14 mouse cellular contexts compared by ENCODE assay signal in genomic region chr17:27130246-27130645, GRCm38 (mm10). TPM values are rescaled to one million over a fixed set of nuclear protein-coding genes. Genes with fewer than 3 reads are reported as not detected.
DNase-seq lines count a peak whose midpoint lies in the region; ATAC-seq lines count a peak whose summit lies in the region.
"Had no signal": no experiment of that assay in that cellular context is flagged by ENCODE, and none has a peak within 500 bp of the region (broad histone marks: within the 10 kb centered on the region; RNA-seq: fewer than 3 reads in every experiment).

No protein-coding gene starts in this region.

- ATAC-seq in liver, embryonic 11.5 days (replicated peaks; ENCODE audit: low FRiP score): no peak
- no peak for ATAC-seq in hindbrain, embryonic 16.5 days
- ATAC-seq in midbrain, embryonic 12.5 days (ENCODE audit: low FRiP score, low read depth): no peak
- ATAC-seq: forebrain, embryonic 15.5 days had no signal

- no peak for DNase-seq in liver, embryonic 11.5 days (ENCODE audit: low spot score)
- DNase-seq in liver: no peak
- DNase-seq in thymus, postnatal 10 days (ENCODE audit: low spot score in 2 of 2): peak; percentile 62 to 71
- DNase-seq in gastrocnemius, postnatal 25 days: no peak
- DNase-seq in cerebellum, postnatal 10 days: no peak
- DNase-seq in gastrocnemius, adult 18-20 months (ENCODE audit: low spot score): no peak
- DNase-seq: adrenal gland, postnatal 10 days; kidney, postnatal 14 days had no signal

- H3K36me3 ChIP-seq in liver, embryonic 11.5 days (ENCODE audit: control insufficient read depth, insufficient read depth, low read length): peaks cover 6% of the 10 kb centered on the region
- no peaks in the 10 kb centered on the region for H3K36me3 ChIP-seq in hindbrain, embryonic 16.5 days (ENCODE audit: control insufficient read depth, insufficient read depth, low read length)
- peaks cover 10% of the 10 kb centered on the region; the same call in 1 of the 2 replicates for H3K36me3 ChIP-seq in midbrain, embryonic 12.5 days
- H3K36me3 ChIP-seq: forebrain, embryonic 15.5 days had no signal

- no peak overlapping the region for H3K27ac ChIP-seq in liver, embryonic 11.5 days (ENCODE audit: low read depth, low read length)
- 0 out of 2 replicates have a peak overlapping the region, but pooled peaks have one; percentile 21 for H3K27ac ChIP-seq in hindbrain, embryonic 16.5 days (ENCODE audit: low read depth, low read length)
- H3K27ac ChIP-seq in midbrain, embryonic 12.5 days (replicated peaks): peak overlapping the region; percentile 68
- H3K27ac ChIP-seq: forebrain, embryonic 15.5 days; liver, embryonic 14.5 days had no signal

- no peaks in the 10 kb centered on the region for H3K9me3 ChIP-seq in liver, embryonic 11.5 days (ENCODE audit: control insufficient read depth, low read length)
- no peaks in the 10 kb centered on the region for H3K9me3 ChIP-seq in hindbrain, embryonic 16.5 days (ENCODE audit: control insufficient read depth, low read length)
- no peaks in the 10 kb centered on the region for H3K9me3 ChIP-seq in midbrain, embryonic 12.5 days
- H3K9me3 ChIP-seq: forebrain, embryonic 15.5 days had no signal

- 0 out of 2 replicates have a peak overlapping the region, but pooled peaks have one; percentile 12 for H3K4me2 ChIP-seq in liver, embryonic 11.5 days
- H3K4me2 ChIP-seq in hindbrain, embryonic 16.5 days (ENCODE audit: low read length): no peak overlapping the region
- no peak overlapping the region for H3K4me2 ChIP-seq in midbrain, embryonic 12.5 days (replicated peaks)
- H3K4me2 ChIP-seq: forebrain, embryonic 15.5 days had no signal

- H3K4me3 ChIP-seq in liver, embryonic 11.5 days (ENCODE audit: low read depth, low read length): no peak overlapping the region
- no peak overlapping the region for H3K4me3 ChIP-seq in hindbrain, embryonic 16.5 days (ENCODE audit: low read length)
- no peak overlapping the region for H3K4me3 ChIP-seq in midbrain, embryonic 12.5 days
- H3K4me3 ChIP-seq: forebrain, embryonic 15.5 days had no signal

- WGBS in liver, embryonic 11.5 days: 66% methylated on average over 9 of the region's 9 CpGs
- 44% methylated on average over 9 of the region's 9 CpGs for WGBS in hindbrain, embryonic 16.5 days
- 58% methylated on average over 9 of the region's 9 CpGs for WGBS in midbrain, embryonic 12.5 days

- 0 out of 2 replicates have a peak, but pooled peaks cover under 1% of the 10 kb centered on the region for H3K27me3 ChIP-seq in liver, embryonic 11.5 days (replicated peaks; ENCODE audit: control insufficient read depth, insufficient read depth, low read length)
- no peaks in the 10 kb centered on the region for H3K27me3 ChIP-seq in hindbrain, embryonic 16.5 days (replicated peaks; ENCODE audit: control insufficient read depth, insufficient read depth, low read length)
- peaks cover 11% of the 10 kb centered on the region for H3K27me3 ChIP-seq in midbrain, embryonic 12.5 days
- H3K27me3 ChIP-seq: forebrain, embryonic 15.5 days had no signal

- H3K9ac ChIP-seq in liver, embryonic 11.5 days (ENCODE audit: low read depth, low read length): 0 out of 2 replicates have a peak overlapping the region, but pooled peaks have one; percentile 13
- 0 out of 2 replicates have a peak overlapping the region, but pooled peaks have one; percentile 29 for H3K9ac ChIP-seq in hindbrain, embryonic 16.5 days (ENCODE audit: low read depth, low read length)
- no peak overlapping the region for H3K9ac ChIP-seq in midbrain, embryonic 12.5 days (replicated peaks)
- H3K9ac ChIP-seq: forebrain, embryonic 15.5 days; liver, embryonic 14.5 days had no signal

- peaks cover 31% of the 10 kb centered on the region for H3K4me1 ChIP-seq in liver, embryonic 11.5 days (replicated peaks; ENCODE audit: control insufficient read depth, insufficient read depth, low read length)
- peaks cover 37% of the 10 kb centered on the region for H3K4me1 ChIP-seq in hindbrain, embryonic 16.5 days (ENCODE audit: control insufficient read depth, insufficient read depth, low read depth, low read length)
- H3K4me1 ChIP-seq in midbrain, embryonic 12.5 days: peaks cover 57% of the 10 kb centered on the region

RNA-seq across cellular contexts. Expression of gene Uqcc2, which starts 3.5 kb away (rescaled TPM):
- 386 and 413 TPM in 2 replicates for polyA plus RNA-seq in liver, embryonic 11.5 days (2014; fragmentation: Nextera tagmentation; extraction: Ambion mirVana)
- 343 and 396 TPM in 2 replicates for polyA plus RNA-seq in hindbrain, embryonic 16.5 days (2015; fragmentation: Nextera tagmentation; extraction: Ambion mirVana)
- polyA plus RNA-seq in midbrain, embryonic 12.5 days (2016; fragmentation: Nextera tagmentation; extraction: Ambion mirVana): 302 and 331 TPM in 2 replicates
- total RNA-seq in gastrocnemius, postnatal 25 days (2021): 100 to 1,000 TPM; 356 to 366 TPM
- total RNA-seq in gastrocnemius, adult 18-20 months (2021): 100 to 1,000 TPM; 426 to 428 TPM

RNA-seq across cellular contexts. Expression of gene Ip6k3, which starts 37.3 kb away (rescaled TPM):
- 0.11 TPM in 1 of 2 replicates, not detected in the other for polyA plus RNA-seq in liver, embryonic 11.5 days (2014; fragmentation: Nextera tagmentation; extraction: Ambion mirVana)
- 0.27 and 0.31 TPM in 2 replicates for polyA plus RNA-seq in hindbrain, embryonic 16.5 days (2015; fragmentation: Nextera tagmentation; extraction: Ambion mirVana)
- 0.16 and 0.51 TPM in 2 replicates for polyA plus RNA-seq in midbrain, embryonic 12.5 days (2016; fragmentation: Nextera tagmentation; extraction: Ambion mirVana)
- 10 to 100 TPM; 73.4 to 94.9 TPM for total RNA-seq in gastrocnemius, postnatal 25 days (2021)
- 10 to 100 TPM; 29.8 to 66.9 TPM for total RNA-seq in gastrocnemius, adult 18-20 months (2021)
- total RNA-seq: common myeloid progenitor, adult 5-6 weeks had no signal
- polyA plus RNA-seq: small intestine, adult 2 months had no signal

Comparison
In these comparisons a context has a peak if more than half of its experiments do, and no peak if none do; other contexts are left out.
1. DNase-seq: peak in thymus, postnatal 10 days (2 of 2); none in liver, embryonic 11.5 days (single experiment), liver (single experiment), gastrocnemius, postnatal 25 days (single experiment), cerebellum, postnatal 10 days (0 of 2) and gastrocnemius, adult 18-20 months (single experiment).